Mouse (Mus musculus): Measurements from ENCODE around the gene Taok3.

Gene Taok3

DNA sequence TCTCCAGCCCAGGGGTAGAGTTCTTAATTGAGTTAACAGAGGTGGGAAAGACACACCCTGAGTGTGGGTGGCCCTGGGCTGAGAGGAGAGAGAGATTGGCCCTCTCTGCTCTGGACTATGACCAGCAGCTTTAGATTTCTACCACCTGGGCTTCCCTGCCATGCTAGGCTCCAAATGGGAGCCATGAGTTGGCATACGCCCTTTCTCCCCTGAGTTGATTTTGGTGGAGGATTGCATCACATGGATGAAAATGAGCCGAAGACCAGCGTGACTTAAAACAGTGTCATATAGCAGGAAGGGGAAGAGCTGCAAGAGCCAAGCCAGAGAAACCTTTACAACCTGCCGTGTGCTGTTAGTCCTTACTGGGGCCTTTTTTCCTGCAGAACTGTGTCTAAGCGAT, 44.6 kb downstream of the Taok3 start:
- in situ Hi-C loops (cut with MboI; ENCODE audit: low pct_unique_long_range_greater_than_20kb in 1 of 2, low sequenced_read_pairs in 2 of 2, unreplicated experiment in 1 of 2): no loop called here

DNA sequence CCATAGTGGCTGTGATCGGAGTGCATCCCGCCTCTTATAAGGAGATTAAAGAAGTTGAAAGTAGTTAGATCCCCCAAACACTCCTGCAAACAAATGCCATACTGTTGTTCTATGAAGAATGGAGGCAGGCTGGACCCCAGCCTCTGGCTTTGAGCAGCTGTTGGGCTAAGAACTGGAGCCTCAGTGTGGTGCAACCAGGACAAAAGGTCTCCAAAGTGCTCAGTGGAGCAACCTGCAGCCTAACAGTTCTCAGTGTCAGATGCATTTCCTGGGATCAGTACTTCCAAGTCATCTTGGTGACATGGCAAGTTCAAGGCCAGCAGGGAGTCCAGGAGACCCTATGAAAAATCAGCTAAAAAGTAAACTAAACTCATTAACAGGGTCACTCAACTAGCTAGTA, 45.0 kb downstream of the Taok3 start:
- in situ Hi-C loops (cut with MboI; ENCODE audit: low pct_unique_long_range_greater_than_20kb in 1 of 2, low sequenced_read_pairs in 2 of 2, unreplicated experiment in 1 of 2): no loop called here

DNA sequence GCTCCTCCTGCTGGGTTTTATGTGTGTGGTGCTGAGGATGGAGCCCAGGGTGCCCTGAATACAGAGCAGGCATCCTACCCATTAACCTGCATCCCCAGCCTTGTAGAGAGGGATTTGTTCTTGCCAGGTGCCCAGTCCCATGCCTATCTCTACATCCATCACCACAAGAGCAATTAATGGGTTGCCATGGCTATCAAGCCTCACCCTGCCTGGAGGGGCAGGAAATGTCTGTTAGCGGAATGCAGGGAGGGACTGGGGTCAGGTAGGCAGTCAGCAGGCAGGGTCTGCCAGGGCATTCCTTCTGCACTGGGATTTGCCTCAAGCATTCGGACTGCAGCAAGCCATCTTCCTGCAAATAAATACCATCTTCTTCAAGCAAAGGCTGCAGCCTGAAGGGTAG, 46.0 kb downstream of the Taok3 start:
- in situ Hi-C loops (cut with MboI; ENCODE audit: low pct_unique_long_range_greater_than_20kb in 1 of 2, low sequenced_read_pairs in 2 of 2, unreplicated experiment in 1 of 2): no loop called here

DNA sequence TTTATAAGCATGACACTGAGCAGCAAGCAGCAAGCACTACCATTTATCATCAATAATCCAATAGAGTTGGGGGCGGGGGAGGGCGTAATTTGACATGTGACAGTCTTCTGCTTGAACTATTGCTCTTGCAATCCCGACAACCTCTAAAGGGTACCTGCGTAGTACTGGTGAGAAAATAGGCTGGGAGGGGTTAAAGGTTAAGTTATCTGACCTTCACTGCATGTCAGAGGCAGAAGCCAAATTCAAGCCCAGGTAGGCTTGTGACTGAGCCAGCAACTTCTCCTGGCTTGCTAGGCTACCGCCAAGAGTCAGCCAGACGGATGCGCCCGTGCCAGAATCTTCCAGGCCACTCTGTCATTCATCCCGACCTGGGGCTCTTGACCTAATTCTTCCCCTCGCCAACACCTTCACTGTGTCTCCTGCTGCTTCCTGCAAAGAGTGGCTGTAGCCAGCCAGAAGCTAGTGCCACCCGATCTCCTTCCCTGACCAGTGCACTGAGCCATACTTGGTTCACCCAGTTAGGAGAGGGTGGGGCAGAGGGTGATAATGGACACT, 47.0 kb downstream of the Taok3 start:
- in situ Hi-C loops (cut with MboI; ENCODE audit: low pct_unique_long_range_greater_than_20kb in 1 of 2, low sequenced_read_pairs in 2 of 2, unreplicated experiment in 1 of 2): no loop called here

DNA sequence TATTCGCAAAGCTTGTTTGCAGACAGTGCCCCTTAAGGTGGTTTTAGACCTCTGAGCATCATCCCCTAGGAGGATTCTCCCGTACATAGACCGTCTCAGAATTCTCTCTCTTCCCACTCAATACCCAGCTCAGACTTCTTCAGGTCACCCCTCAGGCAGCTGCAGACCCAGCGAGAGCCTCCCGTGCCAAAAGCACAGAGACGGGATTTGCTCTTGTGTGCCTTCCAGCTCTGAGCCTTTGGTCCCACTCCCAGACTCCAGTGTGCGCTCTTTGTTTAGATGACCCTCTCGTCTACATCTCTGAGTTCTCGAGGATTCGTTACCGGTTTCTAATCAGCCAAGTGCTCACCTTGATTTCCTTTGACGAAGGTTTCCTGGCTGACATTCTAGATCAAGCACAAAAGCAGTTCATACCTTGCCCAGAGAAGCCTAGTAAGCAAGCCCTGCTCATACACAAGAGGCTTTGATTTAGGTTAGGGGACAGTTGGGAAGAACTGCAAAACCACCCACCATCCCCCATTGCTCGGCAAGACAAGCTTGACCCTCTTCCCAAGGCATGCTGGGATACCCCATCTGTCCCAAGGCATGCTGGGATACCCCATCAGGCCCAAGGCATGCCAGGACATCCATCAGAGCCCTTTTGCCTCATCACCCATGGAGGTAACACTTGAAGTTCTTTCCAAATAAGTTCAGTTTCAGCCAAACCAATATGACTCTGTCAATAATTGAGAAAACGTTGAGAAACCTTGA, 48.6 kb downstream of the Taok3 start:
- in situ Hi-C loops (cut with MboI; ENCODE audit: low pct_unique_long_range_greater_than_20kb in 1 of 2, low sequenced_read_pairs in 2 of 2, unreplicated experiment in 1 of 2): no loop called here

DNA sequence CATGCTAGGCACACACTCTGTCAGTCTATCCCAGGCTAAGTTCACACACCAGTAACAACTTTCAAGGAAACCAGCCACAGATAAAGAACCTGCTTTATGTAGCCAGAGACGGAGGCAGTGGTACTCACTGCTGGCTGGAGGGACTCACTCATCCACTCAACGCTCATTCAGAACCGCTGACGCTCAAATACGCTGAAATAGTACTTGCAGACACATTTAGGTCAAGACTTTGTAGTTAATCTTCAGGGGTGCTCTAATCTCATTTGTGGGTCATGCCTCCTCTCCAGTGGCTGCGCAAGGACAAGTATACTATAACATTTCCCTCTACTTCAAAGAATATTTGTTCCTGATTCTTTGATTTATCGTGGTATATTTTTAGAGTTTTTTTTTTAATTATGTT, 54.1 kb downstream of the Taok3 start:
- in situ Hi-C loops (cut with MboI; ENCODE audit: low pct_unique_long_range_greater_than_20kb in 1 of 2, low sequenced_read_pairs in 2 of 2, unreplicated experiment in 1 of 2): no loop called here

DNA sequence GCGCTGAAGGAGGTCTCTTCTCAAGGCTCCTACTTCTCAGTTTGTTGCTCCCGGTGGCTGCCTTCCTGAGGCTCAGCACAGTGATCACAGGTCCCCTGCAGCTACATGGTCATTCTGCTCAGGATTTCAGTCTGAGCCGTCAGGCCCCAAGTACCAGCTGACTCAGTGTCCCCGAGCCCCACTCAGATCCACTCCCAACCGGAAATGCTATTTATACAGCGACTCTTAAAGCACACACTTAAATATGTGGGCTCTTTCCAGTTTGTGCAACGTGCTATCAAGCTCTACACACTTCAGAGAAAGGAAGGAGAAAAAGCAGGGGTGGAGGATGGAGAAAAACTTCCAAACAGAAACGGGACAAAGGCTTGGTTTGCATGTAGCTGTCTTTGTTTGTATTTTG, 56.0 kb downstream of the Taok3 start:
- in situ Hi-C loops (cut with MboI; ENCODE audit: low pct_unique_long_range_greater_than_20kb in 1 of 2, low sequenced_read_pairs in 2 of 2, unreplicated experiment in 1 of 2): no loop called here

DNA sequence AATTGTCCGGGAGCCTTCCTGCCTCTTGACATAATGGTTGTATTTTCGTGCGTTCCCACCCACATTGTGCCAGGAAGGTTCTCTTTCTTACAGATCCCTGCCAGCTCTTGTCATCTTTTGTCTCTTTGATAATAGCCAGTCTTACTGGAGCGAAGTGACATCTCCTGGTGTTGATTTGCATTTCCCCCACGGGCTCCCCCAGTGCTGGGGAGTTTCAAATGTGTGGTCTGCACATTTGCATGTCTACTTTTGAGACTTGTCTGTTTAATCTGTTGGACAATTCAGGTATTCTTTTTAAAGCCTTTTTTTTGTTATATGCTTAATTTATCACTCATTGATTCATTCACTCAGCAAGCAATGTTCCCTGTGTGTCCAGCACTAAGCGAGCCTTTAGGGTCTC, 58.1 kb downstream of the Taok3 start:
- in situ Hi-C loops (cut with MboI; ENCODE audit: low pct_unique_long_range_greater_than_20kb in 1 of 2, low sequenced_read_pairs in 2 of 2, unreplicated experiment in 1 of 2): no loop called here

DNA sequence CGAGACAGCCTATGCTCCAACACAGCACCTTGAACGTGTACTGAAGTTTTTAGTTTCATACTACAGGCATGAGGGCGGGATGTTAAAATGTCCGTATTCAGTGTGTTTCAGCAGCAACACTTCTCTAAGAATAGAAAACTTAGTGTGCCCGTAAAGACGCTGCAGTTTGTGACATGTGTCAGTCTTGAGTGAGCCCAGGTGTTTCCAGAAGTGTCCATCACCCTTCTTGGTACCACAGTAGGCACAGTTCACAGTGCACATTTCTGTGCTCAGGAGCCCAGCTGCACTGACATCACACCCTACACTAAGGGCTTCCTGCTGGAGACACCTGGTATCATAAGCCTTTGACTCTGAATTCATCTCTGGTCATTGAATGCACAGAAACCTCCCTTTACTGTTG, 58.6 kb downstream of the Taok3 start:
- in situ Hi-C loops (cut with MboI; ENCODE audit: low pct_unique_long_range_greater_than_20kb in 1 of 2, low sequenced_read_pairs in 2 of 2, unreplicated experiment in 1 of 2): no loop called here

DNA sequence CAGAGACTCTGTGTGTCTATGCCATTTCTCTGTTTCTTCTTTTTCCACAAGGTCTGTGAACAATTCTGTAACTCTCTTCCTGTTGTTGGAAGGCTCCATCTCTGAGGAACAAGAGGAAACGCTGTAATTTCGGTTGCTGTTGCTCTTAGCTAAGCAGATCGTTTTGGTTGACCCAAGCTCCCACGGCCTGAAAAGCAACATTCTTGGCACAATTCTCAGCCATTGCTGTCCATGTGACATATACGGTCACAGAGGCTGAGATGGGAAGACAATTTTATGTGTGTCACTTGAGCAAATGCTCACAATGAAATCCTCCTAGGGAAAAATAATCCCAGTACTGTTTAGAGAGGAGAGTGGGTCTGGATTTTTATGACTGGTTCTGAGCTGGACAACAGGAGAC, 62.0 kb downstream of the Taok3 start:
- in situ Hi-C loops (cut with MboI; ENCODE audit: low pct_unique_long_range_greater_than_20kb in 1 of 2, low sequenced_read_pairs in 2 of 2, unreplicated experiment in 1 of 2): no loop called here

DNA sequence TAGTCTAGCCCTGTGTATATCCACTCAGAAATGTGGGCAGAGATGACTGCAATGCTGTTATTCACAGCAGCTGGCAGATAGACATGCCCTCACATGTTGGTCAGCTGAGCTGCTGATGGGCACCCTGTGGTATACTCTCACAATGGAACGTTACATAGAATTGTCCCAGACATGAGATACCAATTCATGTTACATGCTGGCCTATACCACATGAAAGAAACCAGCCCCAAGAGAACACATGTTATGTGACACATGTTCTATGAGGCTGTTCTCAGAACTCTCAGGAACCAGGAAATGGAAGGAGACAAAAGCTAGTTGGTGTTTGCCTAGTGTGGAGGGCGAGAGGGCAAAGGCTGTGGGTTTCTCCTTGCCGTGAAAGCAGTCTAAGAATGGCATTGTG, 62.5 kb downstream of the Taok3 start:
- in situ Hi-C loops (cut with MboI; ENCODE audit: low pct_unique_long_range_greater_than_20kb in 1 of 2, low sequenced_read_pairs in 2 of 2, unreplicated experiment in 1 of 2): no loop called here

DNA sequence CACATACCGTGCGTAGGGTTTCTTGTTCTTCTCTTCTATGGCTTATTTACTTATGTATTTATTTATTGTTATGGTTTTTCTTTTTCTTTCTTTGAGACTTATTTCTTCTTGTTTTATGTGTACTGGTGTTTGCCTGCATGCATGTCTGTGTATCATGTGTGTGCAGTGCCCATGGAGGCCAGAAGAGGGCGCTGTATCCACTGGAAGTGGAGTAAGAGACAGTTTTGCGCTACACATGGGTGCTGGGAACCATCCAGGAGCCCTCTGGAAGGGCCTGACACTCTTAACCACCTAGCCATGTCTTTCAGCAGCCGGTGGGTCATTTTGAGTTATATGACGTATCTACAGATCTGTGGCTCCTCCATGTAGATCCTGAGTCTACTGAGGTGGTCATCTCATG, 64.9 kb downstream of the Taok3 start:
- in situ Hi-C loops (cut with MboI; ENCODE audit: low pct_unique_long_range_greater_than_20kb in 1 of 2, low sequenced_read_pairs in 2 of 2, unreplicated experiment in 1 of 2): no loop called here

DNA sequence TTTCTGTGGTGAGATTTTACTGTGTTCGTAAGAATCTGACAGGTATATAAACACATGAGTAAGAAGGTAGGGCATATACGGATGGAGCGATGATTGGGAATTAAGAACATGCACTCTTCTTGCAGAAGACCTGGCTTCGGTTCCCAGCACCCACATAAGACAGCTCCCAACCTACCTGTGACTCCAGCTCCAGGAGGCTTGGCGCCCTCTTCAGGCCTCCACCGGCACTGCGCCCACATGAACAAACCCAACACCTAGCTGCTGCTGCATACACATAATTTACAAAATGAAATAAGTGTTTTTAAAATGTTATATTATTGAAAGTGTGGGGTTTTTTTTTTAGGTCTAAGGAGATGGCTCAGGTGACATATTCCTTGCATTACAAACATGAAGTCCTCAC, 65.7 kb downstream of the Taok3 start:
- in situ Hi-C loops (cut with MboI; ENCODE audit: low pct_unique_long_range_greater_than_20kb in 1 of 2, low sequenced_read_pairs in 2 of 2, unreplicated experiment in 1 of 2): no loop called here

DNA sequence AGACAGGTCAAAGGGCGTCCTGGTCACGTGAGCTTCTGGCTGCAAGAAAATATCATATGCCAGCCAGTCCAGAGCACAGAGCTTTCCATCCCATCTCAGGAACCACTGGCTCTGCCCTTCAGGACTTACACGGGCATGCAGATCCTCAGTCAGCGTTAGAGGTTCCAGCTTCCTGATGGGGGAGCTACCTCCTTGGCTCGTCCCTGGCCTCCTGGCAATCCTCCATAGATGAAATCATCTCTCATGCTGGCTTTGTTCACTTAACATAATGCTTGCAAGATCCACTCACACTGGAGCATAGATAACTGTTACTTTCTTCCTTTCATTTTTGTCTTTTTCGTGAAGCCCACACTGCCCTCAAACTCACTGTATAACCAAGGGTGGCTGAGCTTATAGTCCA, 72.1 kb downstream of the Taok3 start:
- in situ Hi-C loops (cut with MboI; ENCODE audit: low pct_unique_long_range_greater_than_20kb in 1 of 2, low sequenced_read_pairs in 2 of 2, unreplicated experiment in 1 of 2): no loop called here

DNA sequence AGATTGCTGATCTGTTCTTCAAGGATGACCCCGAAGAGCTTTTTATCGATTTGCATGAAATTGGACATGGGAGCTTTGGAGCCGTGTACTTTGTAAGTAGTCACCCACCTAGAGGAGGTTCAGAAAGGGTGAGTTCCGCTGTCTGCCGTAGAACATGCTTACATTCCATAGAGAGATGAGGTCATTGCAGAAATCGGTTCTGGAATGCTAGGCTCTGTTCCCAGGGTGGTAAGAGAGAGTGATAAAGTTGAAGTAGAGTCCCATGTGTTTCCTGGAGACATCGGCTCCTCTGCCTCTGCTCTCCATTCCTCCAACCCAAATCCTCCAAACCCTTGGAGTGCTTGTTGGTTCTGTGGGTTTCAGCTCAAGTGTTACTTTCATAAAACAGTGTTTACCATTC, 73.8 kb downstream of the Taok3 start:
- in situ Hi-C loops (cut with MboI; ENCODE audit: low pct_unique_long_range_greater_than_20kb in 1 of 2, low sequenced_read_pairs in 2 of 2, unreplicated experiment in 1 of 2): no loop called here

DNA sequence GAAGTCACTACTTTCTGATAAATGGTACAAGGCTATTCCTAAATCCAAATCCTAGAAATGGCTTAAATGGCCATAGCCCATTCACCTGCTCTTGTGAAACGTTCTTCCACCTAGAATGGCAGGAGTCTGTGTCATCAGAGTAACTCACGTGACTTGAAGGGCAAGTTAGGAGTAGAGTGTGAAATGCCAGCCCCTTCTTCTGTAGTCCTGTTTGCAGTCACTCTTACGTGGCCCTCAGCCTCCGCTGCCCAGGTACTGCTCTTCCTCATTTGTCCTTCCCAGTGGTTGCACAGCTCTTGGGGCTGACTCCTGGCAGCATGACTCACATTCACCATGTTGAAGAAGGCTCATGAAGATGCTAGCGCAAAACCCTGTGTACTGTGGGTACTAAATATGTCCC, 74.7 kb downstream of the Taok3 start:
- in situ Hi-C loops (cut with MboI; ENCODE audit: low pct_unique_long_range_greater_than_20kb in 1 of 2, low sequenced_read_pairs in 2 of 2, unreplicated experiment in 1 of 2): no loop called here

DNA sequence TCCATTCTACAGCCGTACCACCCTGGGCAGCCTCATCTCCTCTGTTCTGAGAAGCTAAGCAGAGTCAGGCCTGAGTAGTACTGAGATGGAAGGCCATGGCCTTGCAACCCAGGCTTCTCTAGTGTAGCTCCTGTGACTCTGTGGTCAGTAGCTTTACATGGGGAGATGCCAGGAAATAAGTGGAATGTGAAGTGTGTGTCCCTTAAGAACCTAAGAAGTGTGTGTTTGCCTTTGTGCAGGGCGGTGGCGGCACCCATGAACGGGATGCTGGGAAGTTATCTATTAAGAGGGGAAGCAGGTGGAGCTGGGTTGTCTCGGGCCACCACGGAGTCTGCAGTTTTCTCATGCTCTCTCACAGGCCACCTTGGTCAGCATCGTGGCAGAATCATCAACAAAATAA, 76.6 kb downstream of the Taok3 start:
- in situ Hi-C loops (cut with MboI; ENCODE audit: low pct_unique_long_range_greater_than_20kb in 1 of 2, low sequenced_read_pairs in 2 of 2, unreplicated experiment in 1 of 2): no loop called here

DNA sequence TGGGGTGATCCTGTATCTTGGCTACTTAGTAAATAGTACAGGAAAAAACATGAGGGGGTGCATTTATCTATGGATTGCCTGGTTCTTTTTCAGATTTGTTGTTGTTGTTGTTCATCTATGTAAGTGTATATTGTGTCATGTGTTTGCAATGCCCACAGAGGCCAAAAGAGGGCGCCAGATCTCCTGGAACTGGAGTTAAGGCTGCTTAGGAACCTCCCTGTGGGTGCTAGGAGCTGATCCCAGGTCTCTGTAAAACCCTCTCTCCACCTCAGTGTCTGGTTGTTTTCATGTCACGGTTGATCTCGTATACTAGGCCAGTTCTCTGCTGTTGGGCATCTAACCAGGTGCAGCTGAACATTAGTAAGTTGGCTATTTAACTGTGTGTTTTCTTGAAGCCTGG, 78.5 kb downstream of the Taok3 start:
- in situ Hi-C loops (cut with MboI; ENCODE audit: low pct_unique_long_range_greater_than_20kb in 1 of 2, low sequenced_read_pairs in 2 of 2, unreplicated experiment in 1 of 2): no loop called here

DNA sequence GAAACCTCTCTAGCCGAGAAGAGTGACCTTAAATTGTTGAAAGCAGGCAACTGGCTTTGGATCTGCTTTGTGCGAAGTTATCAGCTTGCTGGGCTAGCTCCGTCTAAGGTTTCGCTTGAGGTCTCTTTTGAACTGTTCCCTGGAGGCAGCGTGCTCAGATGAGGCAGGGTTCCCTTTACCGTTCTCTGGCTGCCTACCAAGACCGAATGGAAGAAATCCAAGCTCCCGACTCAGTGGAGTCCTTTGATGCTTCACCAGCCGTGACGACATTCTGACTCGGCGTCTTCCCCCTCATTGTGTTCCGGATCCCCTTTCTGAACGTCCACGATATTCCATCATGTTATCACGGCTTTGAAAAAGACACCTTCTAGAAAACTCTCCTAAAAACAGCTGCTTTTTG, 87.4 kb downstream of the Taok3 start:
- in situ Hi-C loops (cut with MboI; ENCODE audit: low pct_unique_long_range_greater_than_20kb in 1 of 2, low sequenced_read_pairs in 2 of 2, unreplicated experiment in 1 of 2): no loop called here

DNA sequence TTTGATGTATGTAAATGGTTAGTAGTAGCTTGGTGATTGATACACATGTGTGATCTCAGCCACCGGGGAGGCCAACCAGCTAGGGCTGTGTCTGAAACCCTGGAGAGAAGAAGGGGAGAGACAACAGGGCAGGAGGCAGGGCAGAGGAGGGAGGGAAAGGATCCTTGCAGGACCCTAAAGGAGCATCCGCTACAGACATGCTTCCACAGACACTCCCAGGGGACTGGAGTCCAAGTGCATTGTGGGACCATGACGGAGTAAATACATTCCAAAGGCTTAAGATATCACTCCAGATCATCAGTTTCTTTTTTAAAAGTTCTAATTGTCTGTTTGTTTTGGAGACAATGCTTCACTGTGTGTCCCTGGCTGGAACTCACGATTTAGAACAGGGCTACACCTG, 94.1 kb downstream of the Taok3 start:
- in situ Hi-C loops (cut with MboI; ENCODE audit: low pct_unique_long_range_greater_than_20kb in 1 of 2, low sequenced_read_pairs in 2 of 2, unreplicated experiment in 1 of 2): no loop called here

DNA sequence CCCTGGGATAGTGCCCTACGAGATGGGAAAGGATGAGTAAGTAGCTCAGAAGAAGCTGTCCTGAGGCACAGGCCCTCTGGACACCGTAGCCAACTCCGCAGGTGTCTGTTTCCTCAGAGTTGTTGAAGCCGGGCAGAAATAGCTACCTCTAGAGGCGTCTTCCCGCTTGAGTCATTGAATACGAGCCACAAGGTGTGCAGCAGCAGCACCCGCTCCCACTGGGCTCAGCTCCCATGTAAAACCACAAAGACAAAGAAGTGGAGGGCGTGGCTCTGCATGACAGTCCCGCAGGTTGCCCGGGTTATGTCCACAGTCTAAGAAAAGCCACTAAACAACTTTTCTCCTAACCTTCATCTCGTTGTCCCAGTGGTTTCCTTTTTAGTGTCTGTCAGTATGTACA, 111.1 kb downstream of the Taok3 start:
- in situ Hi-C loops (cut with MboI; ENCODE audit: low pct_unique_long_range_greater_than_20kb in 1 of 2, low sequenced_read_pairs in 2 of 2, unreplicated experiment in 1 of 2): no loop called here
